14 mouse cellular contexts compared by ENCODE assay signal in genomic region chr6:149018431-149018830, GRCm38 (mm10).
"Had no signal": no experiment of that assay in that cellular context is flagged by ENCODE, and none has a peak within 500 bp of the region (broad histone marks: within the 10 kb centered on the region; RNA-seq: fewer than 3 reads in every experiment).

No protein-coding gene starts in this region.

- H3K4me3 ChIP-seq: limb, embryonic 12.5 days; limb, embryonic 15.5 days; midbrain, embryonic 10.5 days; midbrain, embryonic 13.5 days had no signal

- H3K9me3 ChIP-seq: limb, embryonic 12.5 days; limb, embryonic 15.5 days; midbrain, embryonic 10.5 days; midbrain, embryonic 13.5 days had no signal

- DNase-seq: kidney, adult 18-20 months; kidney, adult 9 months; kidney, postnatal 14 days; layer of hippocampus, postnatal 36 days; left cerebral cortex, postnatal 4 days; lung, adult 2 months; lung, postnatal 14 days; lung, postnatal 4 days; thymus, adult 18-20 months; thymus, postnatal 36 days had no signal

- H3K4me1 ChIP-seq: limb, embryonic 12.5 days; limb, embryonic 15.5 days; midbrain, embryonic 10.5 days; midbrain, embryonic 13.5 days had no signal

- H3K27ac ChIP-seq: limb, embryonic 12.5 days; limb, embryonic 15.5 days; midbrain, embryonic 10.5 days; midbrain, embryonic 13.5 days had no signal

- ATAC-seq: midbrain, embryonic 13.5 days had no signal

- H3K27me3 ChIP-seq: limb, embryonic 12.5 days; limb, embryonic 15.5 days; midbrain, embryonic 13.5 days had no signal

- H3K9ac ChIP-seq: limb, embryonic 12.5 days; limb, embryonic 15.5 days; midbrain, embryonic 13.5 days had no signal
